Mouse (Mus musculus): ENCODE measurements around the gene Zbtb22.
A peak's percentile ranks its signal among the peaks of the same experiment; 100 is the strongest.
"Not testable (repeated sequence)": the region's sequence is repeated elsewhere in the genome, so short reads cannot be mapped to it uniquely, and the experiment has no call there.

Gene Zbtb22

GRCm38 (mm10) chr17:33915671-33916250 lies at the start of gene Zbtb22, which contains the start of gene Tapbp:
TSS of gene Zbtb22 (plus strand) at chr17:33915904.
TSS of gene Tapbp (plus strand) at chr17:33915899.
- peak; percentile 100 for DNase-seq (ENCODE audit: low read depth, low spot score)

DNA sequence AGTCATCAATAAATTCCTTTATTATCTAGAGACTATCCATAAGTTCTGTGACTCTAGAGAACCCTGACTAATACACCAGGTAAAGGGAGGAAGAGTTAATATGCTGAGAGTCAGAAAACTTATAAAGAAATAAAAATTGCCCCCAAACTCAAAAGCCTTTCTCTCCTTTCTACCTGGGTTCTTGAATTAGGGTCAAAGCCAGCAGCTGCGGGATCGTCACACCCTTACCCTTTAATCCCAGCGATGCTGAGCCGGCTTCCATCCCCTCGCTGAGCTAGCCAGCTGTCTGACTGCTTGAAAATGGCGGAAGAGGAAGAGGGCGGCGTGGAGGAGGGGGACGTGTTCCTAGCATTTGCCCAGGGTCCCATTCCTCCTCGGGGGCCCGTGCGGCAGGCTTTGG lies 42.2 kb upstream of the Zbtb22 start, which contains the start of gene Gm7029:
TSS of gene Gm7029 (plus strand) at position 301 of the 400 bp plus-strand sequence.
- not testable (repeated sequence) for DNase-seq (ENCODE audit: low read depth, low spot score)

GRCm38 (mm10) chr17:33874411-33874810 lies 41.3 kb upstream of the Zbtb22 start:
- DNase-seq (ENCODE audit: low read depth, low spot score) = peak; percentile 41

GRCm38 (mm10) chr17:33875797-33876196 lies 39.9 kb upstream of the Zbtb22 start:
- DNase-seq (ENCODE audit: low read depth, low spot score) = peak; percentile 73

DNA sequence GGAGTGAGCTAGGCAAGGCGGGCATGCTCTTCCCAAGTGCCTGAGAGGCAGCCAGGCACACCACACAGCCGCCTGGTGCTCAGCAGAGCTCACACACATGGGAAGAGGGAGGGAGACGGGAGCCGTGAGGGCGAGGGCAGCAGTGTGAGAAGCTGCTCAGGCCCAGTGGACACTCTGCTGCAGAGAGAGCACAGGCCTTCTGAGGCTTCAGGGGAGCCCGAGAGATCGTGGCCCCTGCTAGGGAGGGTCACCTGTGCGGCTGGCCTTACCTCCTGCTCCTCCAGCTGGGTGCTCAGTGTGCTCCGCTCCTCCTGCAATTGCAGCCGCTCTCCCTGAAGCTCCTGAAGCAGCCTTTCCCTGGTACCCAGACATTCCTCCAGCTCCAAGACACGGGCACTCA lies 31.4 kb upstream of the Zbtb22 start:
- not testable (repeated sequence) for DNase-seq (ENCODE audit: low read depth, low spot score)

GRCm38 (mm10) chr17:33887802-33888201 lies 27.9 kb upstream of the Zbtb22 start:
- DNase-seq (ENCODE audit: low read depth, low spot score) = not testable (repeated sequence)

DNA sequence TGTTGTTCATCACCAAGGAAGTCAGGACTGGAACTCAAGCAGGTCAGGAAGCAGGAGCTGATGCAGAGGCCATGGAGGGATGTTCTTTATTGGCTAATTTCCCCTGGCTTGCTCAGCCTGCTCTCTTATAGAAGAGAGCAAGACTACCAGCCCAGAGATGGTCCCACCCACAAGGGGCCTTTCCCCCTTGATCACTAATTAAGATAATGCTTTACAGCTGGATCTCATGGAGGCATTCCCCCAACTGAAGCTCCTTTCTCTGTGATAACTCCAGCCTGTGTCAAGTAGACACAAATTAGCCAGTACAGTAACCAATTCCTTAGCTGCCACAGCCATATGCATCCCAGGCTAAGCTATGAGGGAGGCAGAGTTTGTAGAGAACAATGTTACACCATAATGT lies 27.5 kb upstream of the Zbtb22 start:
- not testable (repeated sequence) for DNase-seq (ENCODE audit: low read depth, low spot score)

GRCm38 (mm10) chr17:33889941-33890532 lies 25.7 kb upstream of the Zbtb22 start:
- not testable (repeated sequence) for DNase-seq (ENCODE audit: low read depth, low spot score)

- peak; percentile 100 for DNase-seq (ENCODE audit: low read depth, low spot score)
Observed at GRCm38 (mm10) chr17:33890533-33891059, 25.1 kb upstream of the Zbtb22 start, which contains the start of gene Kifc1. TSS of gene Kifc1 (minus strand) at chr17:33890661.

DNA sequence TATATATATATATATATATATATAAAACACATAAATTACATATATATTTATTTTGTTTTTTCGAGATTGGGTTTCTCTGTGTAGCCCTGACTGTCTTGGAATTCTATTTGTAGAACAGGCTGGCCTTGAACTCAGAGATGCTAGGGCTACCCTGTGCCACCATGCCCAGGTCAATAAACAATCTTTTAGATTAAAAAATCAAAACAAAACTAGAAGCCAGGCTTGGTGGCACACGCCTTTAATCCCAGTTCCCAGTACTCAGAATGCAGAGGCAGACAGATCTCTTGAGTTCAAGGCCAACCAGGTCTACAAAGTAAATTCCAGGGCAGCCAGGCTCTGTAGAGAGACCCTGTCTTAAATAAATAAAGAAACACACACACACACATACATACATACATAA lies 24.3 kb upstream of the Zbtb22 start:
- no peak for DNase-seq (ENCODE audit: low read depth, low spot score)

GRCm38 (mm10) chr17:33891892-33892291 lies 23.8 kb upstream of the Zbtb22 start:
- not testable (repeated sequence) for DNase-seq (ENCODE audit: low read depth, low spot score)

DNA sequence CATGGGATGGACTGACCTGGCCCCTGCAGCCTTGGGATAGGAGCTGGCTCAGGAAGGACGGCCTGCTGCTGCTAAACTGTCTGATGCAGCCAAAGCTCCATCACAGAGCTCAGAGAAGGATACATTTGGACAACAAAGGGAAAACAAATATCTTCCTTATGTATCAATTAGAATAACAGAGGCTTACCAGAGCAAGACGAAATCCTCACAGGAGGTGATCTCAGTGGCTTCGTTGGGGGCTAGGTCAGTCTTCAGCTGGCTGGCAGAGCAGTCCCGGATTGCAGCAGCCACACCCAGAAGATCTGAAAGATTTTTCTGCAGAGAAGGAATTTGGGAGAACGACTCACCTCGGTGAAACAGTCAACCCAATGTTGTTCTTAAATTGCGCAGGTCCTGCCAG lies 23.3 kb upstream of the Zbtb22 start:
- peak; percentile 93 for DNase-seq (ENCODE audit: low read depth, low spot score)

GRCm38 (mm10) chr17:33893011-33893410 lies 22.7 kb upstream of the Zbtb22 start:
- DNase-seq (ENCODE audit: low read depth, low spot score) = peak; percentile 59

DNA sequence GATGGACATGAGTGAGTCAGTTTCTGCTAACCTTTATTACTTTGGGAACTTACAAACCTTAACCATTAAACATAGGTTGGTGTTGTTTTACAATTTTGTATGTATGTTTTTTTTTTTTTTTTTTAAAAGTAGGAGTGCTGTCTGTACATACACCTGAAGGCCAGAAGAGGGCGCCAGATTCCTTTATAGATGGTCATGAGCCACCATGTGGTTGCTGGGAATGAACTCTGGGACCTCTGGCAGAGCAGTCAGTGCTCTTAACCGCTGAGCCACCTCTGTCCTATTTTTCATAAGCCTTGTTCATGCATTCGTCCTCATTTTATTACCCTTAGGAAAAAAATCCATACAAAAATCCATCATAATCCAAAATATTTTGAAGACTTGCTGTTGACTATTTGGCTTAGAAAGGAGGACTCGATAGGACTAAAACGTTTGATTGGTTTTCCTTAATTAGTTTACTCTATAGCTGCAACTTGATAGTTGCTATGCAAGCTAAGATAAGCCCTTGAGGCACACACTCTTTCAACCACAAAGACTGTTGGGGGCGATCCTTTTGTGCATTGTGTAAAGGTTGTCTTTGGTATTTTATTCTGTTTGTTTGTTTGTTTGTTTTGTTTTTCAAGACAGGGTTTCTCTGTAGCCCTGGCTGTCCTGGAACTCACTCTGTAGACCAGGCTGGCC lies 18.4 kb upstream of the Zbtb22 start:
- peak; percentile 90 for DNase-seq (ENCODE audit: low read depth, low spot score)

GRCm38 (mm10) chr17:33898193-33898592 lies 17.5 kb upstream of the Zbtb22 start:
- not testable (repeated sequence) for DNase-seq (ENCODE audit: low read depth, low spot score)

GRCm38 (mm10) chr17:33899642-33900041 lies 16.1 kb upstream of the Zbtb22 start:
- peak; percentile 55 for DNase-seq (ENCODE audit: low read depth, low spot score)

- no peak for DNase-seq (ENCODE audit: low read depth, low spot score)
Observed at GRCm38 (mm10) chr17:33900281-33900988, 15.3 kb upstream of the Zbtb22 start.

- peak; percentile 85 for DNase-seq (ENCODE audit: low read depth, low spot score)
Observed at GRCm38 (mm10) chr17:33900989-33901314, 14.8 kb upstream of the Zbtb22 start.

DNA sequence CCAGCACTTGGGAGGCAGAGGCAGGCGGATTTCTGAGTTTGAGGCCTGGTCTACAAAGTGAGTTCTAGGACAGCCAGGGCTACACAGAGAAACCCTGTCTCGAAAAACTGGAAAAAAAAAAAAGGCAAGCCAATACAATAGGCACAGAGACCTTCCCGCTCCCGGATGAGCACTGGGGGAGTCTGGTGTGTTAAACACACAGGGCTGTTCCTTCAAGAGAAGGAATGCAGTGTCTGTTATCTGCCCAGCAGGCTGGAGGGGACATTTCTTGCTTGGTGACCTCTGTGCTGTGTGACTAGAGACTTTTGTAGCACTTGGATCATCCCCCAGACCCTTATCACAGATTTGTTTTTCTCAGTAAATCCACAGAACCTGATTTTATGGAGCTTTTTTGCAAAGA lies 14.1 kb upstream of the Zbtb22 start:
- peak; percentile 53 for DNase-seq (ENCODE audit: low read depth, low spot score)

- DNase-seq (ENCODE audit: low read depth, low spot score) = no peak
Observed at GRCm38 (mm10) chr17:33902079-33902478, 13.6 kb upstream of the Zbtb22 start.

GRCm38 (mm10) chr17:33902491-33902890 lies 13.2 kb upstream of the Zbtb22 start:
- DNase-seq (ENCODE audit: low read depth, low spot score) = no peak

All from ZHBTc4 (cell line).